9 mouse cellular contexts compared by ENCODE assay signal in the genomic region with DNA sequence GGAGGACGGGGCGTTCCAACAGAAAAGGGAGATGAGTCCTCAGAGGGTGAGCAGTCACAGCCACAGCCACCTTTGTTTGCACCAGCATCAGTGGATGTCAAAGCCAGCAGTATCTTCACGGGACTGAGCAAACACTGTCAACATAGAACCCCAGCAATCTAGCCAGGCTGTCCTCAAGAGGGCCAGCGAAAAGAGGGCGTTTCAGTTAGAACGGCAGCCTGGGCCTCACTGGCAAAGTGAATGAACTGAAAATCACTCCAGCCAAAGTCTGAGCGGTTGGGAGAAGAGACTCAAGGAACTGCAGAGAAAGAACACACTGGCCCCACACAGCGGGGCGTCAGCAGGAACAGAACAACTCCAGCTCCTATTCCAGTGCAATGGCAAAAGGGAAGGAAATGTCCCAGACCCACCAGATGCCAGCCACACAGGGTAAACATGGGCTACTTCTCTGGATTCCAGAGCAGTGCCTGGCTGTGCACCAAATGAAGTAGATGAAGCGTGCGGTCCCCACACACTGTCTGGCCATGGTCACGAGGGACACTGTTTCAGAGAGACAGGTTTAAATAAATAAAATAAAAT. TPM values are rescaled to one million over a fixed set of nuclear protein-coding genes. Genes with fewer than 3 reads are reported as not detected.
DNase-seq lines count a peak whose midpoint lies in the region; ATAC-seq lines count a peak whose summit lies in the region.
"Had no signal": no experiment of that assay in that cellular context is flagged by ENCODE, and none has a peak within 500 bp of the region (broad histone marks: within the 10 kb centered on the region; RNA-seq: fewer than 3 reads in every experiment).

No protein-coding gene starts in this region.

- no peak for ATAC-seq in heart, embryonic 16.5 days (replicated peaks; ENCODE audit: extremely low read depth, insufficient read depth, low FRiP score)
- ATAC-seq in forebrain, embryonic 13.5 days = no peak
- no peak for ATAC-seq in midbrain, embryonic 13.5 days

- intact Hi-C loops in heart, postnatal 10 days (cut with DNase I) = no loop called here

- no peaks in the 10 kb centered on the region for H3K9me3 ChIP-seq in heart, embryonic 16.5 days (replicated peaks; ENCODE audit: control insufficient read depth, low read length)
- no peaks in the 10 kb centered on the region for H3K9me3 ChIP-seq in forebrain, embryonic 13.5 days (replicated peaks)
- H3K9me3 ChIP-seq in midbrain, embryonic 13.5 days = no peaks in the 10 kb centered on the region

- H3K4me3 ChIP-seq in heart, embryonic 16.5 days (ENCODE audit: low read length) = no peak overlapping the region
- H3K4me3 ChIP-seq in forebrain, embryonic 13.5 days = no peak overlapping the region
- H3K4me3 ChIP-seq in midbrain, embryonic 13.5 days (replicated peaks) = no peak overlapping the region

- H3K4me1 ChIP-seq in heart, embryonic 16.5 days (ENCODE audit: control insufficient read depth, insufficient read depth, low read length) = peaks cover 38% of the 10 kb centered on the region
- H3K4me1 ChIP-seq in forebrain, embryonic 13.5 days = peaks cover 85% of the 10 kb centered on the region
- peaks cover 88% of the 10 kb centered on the region for H3K4me1 ChIP-seq in midbrain, embryonic 13.5 days (replicated peaks)

- no peaks in the 10 kb centered on the region for H3K36me3 ChIP-seq in heart, embryonic 16.5 days (ENCODE audit: control insufficient read depth, insufficient read depth)
- H3K36me3 ChIP-seq in forebrain, embryonic 13.5 days (ENCODE audit: poor library complexity, severe bottlenecking) = no peaks in the 10 kb centered on the region
- H3K36me3 ChIP-seq in midbrain, embryonic 13.5 days = no peaks in the 10 kb centered on the region

- H3K27ac ChIP-seq in heart, embryonic 16.5 days (ENCODE audit: low read length) = peak overlapping the region; percentile 4
- H3K27ac ChIP-seq in forebrain, embryonic 13.5 days = peak overlapping the region; percentile 76
- H3K27ac ChIP-seq in midbrain, embryonic 13.5 days = peak overlapping the region; percentile 67
- H3K27ac ChIP-seq: kidney, postnatal 0 days; macrophage had no signal

- WGBS in heart, embryonic 16.5 days = 60% methylated on average over 12 of the region's 12 CpGs
- WGBS in forebrain, embryonic 13.5 days = 54% methylated on average over 12 of the region's 12 CpGs
- 60% methylated on average over 12 of the region's 12 CpGs for WGBS in midbrain, embryonic 13.5 days

- H3K4me2 ChIP-seq in heart, embryonic 16.5 days (ENCODE audit: low read depth, low read length) = no peak overlapping the region
- 0 out of 2 replicates have a peak overlapping the region, but pooled peaks have one; percentile 4 for H3K4me2 ChIP-seq in forebrain, embryonic 13.5 days
- no peak overlapping the region for H3K4me2 ChIP-seq in midbrain, embryonic 13.5 days (replicated peaks)

- 0 out of 2 replicates have a peak overlapping the region, but pooled peaks have one; percentile 5 for H3K9ac ChIP-seq in heart, embryonic 16.5 days (ENCODE audit: low read length)
- H3K9ac ChIP-seq in forebrain, embryonic 13.5 days = peak overlapping the region; percentile 30; the same call in 1 of the 2 replicates
- H3K9ac ChIP-seq in midbrain, embryonic 13.5 days (replicated peaks) = peak overlapping the region; percentile 7; the same call in 1 of the 2 replicates

- DNase-seq in heart, postnatal 10 days = no peak
- peak; percentile 59 to 60 for DNase-seq in cerebellum, postnatal 14 days
- DNase-seq in ovary, adult 18-20 months (ENCODE audit: low spot score) = no peak
- DNase-seq in heart, adult 11 months = no peak

- no peaks in the 10 kb centered on the region for H3K27me3 ChIP-seq in heart, embryonic 16.5 days (ENCODE audit: control insufficient read depth, insufficient read depth, low read length)
- no peaks in the 10 kb centered on the region for H3K27me3 ChIP-seq in forebrain, embryonic 13.5 days
- H3K27me3 ChIP-seq in midbrain, embryonic 13.5 days = no peaks in the 10 kb centered on the region

RNA-seq across cellular contexts. Expression of gene Tesc, which starts 55.6 kb away (rescaled TPM):
- 9.8 and 10.6 TPM in 2 replicates for polyA plus RNA-seq in heart, embryonic 16.5 days (2015; fragmentation: Nextera tagmentation; extraction: Ambion mirVana)
- total RNA-seq in heart, postnatal 10 days (2021) = 100 to 1,000 TPM; 111 to 112 TPM
- polyA plus RNA-seq in forebrain, embryonic 13.5 days (2015; fragmentation: Nextera tagmentation; extraction: Ambion mirVana) = 4.5 and 5.2 TPM in 2 replicates
- polyA plus RNA-seq in midbrain, embryonic 13.5 days (2015; fragmentation: Nextera tagmentation; extraction: Ambion mirVana) = 2.9 TPM in 2 replicates
- polyA plus RNA-seq: macrophage had no signal

Comparison
In these comparisons a context has a peak if more than half of its experiments do, and no peak if none do; other contexts are left out.
1. H3K27ac ChIP-seq: peak in every context shown above with its lines; median percentile 76 in forebrain, embryonic 13.5 days; 67 in midbrain, embryonic 13.5 days; 4 in heart, embryonic 16.5 days.
2. DNase-seq: peak in cerebellum, postnatal 14 days (2 of 2); none in heart, postnatal 10 days (0 of 2), ovary, adult 18-20 months (single experiment) and heart, adult 11 months (single experiment).
3. Peak in every context shown above with its lines, with median percentiles within 50 percentile points of each other: H3K9ac ChIP-seq.